Mouse (Mus musculus): ENCODE results near the gene Tmem201.

- TF ChIP-seq CTCF (IDR thresholded peaks at IDR 0.05; ENCODE audit: insufficient read depth, low read length) (no peak), POLR2A (IDR thresholded peaks at IDR 0.05; ENCODE audit: borderline replicate concordance, extremely low read depth, low read depth, low read length) (no peak)
Measured at GRCm38 (mm10) chr4:149699953-149700352, 37.9 kb downstream of the Tmem201 start.

All from lung, adult 2 months (tissue).